Mouse (Mus musculus) gastrocnemius, adult 18-20 months (tissue): ENCODE data around the gene Jrkl. TPM values are rescaled to one million over a fixed set of nuclear protein-coding genes. Genes with fewer than 3 reads are reported as not detected.

Experiments used
- DNase-seq: peaks from one replicate; pipeline ENCODE4 v3.0.0; 2021; ENCODE audit warnings: low spot score
- long read RNA-seq, 2 experiments: library from polyadenylated mRNA; stranded (forward); transcript quantifications; one replicate each; pipeline ENCODE4 v2.0.0; 2021
- total RNA-seq, 2 experiments: library from RNA; stranded (reverse); gene quantifications; 2 replicates each; pipeline ENCODE4 v1.2.3; 2021

The Jrkl gene
- 1 to 10 TPM; 2.8 to 3.1 TPM for total RNA-seq
- long read RNA-seq, experiment 1, partial matches to known transcripts: 0 of 4 reads
- long read RNA-seq, experiment 1, other reads (novel, unspliced or antisense): 0 of 4 reads
- long read RNA-seq, experiment 2, partial matches to known transcripts: 0 of 4 reads
- long read RNA-seq, experiment 2, other reads (novel, unspliced or antisense): 0 of 4 reads

DNA sequence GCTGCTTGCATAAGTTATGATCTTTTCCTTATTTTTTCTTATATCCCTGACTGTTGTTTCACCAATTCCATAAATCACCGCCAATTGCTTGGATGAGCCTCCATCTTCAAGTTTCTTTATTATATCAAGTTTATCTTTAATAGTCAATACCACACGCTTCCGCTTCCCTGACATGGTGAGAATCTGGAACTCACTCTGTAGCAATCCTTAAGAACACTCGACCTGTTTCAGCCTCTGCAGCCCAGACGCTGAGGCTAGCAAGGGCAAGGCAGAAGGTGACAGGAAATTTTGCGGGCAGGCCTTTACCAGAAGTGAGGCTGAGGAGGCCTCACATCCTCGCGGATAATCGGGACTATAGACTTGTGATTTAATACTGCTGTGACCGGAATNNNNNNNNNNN, at the start of gene Jrkl:
Gene Jrkl, minus strand, starts transcription at position 349 of the 400 bp plus-strand sequence.
- peak; percentile 24 for DNase-seq

DNA sequence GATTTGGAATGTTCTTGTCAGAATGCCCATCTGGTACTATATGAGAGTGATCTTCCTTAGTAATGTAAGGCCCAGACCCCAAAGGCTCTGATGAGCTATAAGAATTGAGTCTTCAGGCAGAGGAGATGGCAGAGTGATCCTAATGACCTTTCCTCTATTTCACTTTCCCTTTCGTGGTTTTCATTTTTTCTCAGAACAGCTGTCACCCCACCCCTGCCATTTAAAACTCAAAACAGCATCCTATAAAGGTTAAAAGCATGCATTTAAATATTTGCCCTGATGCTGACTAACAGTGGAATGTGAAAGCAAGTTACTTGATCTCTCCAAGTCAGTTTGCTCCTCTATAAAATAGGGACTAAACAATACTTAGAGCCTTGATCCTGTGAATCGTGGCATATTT, 41.9 kb upstream of the Jrkl start:
- DNase-seq: no peak

DNA sequence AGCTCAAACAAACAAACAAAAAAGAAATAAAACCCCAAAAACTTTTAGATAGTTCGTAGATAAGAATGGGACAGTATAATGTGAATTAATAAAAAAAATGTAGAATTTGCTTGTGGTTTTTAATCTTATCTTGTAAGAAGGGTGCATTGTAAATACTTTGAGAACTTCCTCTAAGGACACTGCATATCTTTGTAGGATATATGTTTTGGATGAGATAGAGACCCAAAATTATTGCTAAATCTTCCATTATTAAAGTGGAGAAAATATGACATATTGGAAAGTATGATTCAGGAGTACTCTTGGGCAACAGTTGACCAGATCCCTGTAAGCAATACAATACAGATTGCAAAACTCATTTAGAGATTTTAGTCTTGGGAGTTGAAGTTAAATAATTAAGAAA, 27.6 kb upstream of the Jrkl start:
- no peak for DNase-seq

DNA sequence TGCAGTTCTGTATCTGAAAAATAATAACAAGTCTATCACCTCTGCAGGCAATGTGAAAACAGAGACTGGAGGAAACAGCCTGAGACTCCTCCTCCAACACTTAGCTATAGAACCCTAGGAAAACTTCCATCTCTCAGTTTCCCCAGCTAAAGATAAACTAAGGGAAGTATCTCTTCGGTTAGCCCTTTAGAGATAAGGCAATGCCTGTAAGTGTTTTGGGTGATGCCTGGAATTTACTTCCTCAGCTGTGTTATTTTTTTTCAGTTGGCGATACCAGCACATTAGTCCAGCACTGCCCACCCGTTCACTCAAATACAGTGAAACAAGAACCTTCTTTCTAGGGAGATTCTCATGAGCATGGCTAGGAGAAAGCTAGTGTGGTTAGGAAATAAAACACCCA, 15.4 kb upstream of the Jrkl start:
- no peak for DNase-seq

DNA sequence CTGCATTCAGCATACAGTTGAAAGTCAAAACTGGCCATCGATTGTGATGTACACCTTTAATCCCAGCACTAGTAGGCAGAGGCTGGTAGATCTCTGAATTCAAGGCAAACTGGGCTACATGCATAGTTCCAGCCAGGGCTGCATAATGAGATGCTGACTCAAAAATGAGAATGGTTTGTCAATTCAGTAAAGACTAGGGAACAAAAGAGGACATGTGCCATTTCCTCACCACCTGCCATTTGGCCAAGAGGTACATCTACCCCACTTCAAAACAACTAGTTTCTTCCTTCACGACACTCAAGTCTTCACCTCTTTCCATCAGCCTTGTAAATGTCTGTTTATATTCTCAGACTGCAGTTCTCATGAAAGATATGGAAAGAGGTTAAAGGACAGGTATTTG, 12.5 kb upstream of the Jrkl start:
- DNase-seq: no peak

DNA sequence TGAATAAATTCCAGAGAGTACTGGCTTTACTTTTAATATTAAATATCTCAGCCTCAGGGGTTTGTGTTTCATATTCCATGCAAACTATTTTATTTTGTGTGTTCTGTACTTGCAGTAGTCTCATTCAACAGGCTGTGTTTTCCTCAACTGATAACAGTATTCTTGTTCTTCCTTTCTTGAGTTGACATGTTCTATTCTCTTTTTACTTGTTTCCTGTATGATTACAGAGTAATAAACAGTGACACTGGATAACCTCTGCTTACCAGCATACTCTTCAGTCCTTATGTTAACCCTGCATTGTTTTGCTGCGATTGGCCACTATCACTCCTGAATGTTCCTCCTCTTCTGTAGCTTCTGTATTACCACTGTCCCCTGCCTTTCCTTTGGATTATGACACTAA, 11.1 kb upstream of the Jrkl start:
- no peak for DNase-seq

DNA sequence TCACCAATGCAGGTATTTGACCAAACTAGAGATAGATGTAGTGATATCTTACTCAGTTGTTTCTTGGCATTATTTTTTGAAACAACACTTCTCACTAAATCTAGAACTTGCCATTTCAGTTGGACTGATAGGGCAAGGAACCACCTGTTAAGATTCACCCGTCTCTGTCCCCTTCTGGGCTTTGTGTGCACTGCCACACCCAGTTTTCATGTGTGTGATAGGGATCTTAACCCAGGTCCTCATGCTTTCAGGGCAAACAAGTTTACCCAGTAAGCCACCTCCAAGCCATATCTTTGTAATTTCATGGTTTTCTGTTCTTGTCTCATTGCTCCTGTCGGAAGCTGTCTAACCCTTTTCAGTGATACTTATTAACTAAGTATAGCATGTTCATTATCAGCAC, 5.6 kb upstream of the Jrkl start:
- DNase-seq: no peak

DNA sequence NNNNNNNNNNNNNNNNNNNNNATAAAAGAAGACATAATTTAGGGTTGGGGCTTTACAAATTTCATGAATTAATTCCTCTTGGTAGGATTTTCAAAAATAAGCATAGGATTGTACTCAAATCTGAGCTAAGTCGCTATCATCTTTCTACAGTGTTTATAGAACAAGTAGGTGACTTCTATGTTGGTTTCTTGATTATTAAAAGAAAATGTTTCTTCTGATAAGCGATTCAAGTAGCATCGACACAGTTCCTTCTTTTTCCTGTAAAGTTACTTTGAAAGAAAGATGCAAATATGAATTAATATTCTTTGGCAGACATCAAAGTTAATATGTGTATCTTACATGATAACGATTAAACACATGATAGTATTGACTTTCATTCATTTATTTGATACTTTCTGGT, 2.5 kb upstream of the Jrkl start:
- no peak for DNase-seq

DNA sequence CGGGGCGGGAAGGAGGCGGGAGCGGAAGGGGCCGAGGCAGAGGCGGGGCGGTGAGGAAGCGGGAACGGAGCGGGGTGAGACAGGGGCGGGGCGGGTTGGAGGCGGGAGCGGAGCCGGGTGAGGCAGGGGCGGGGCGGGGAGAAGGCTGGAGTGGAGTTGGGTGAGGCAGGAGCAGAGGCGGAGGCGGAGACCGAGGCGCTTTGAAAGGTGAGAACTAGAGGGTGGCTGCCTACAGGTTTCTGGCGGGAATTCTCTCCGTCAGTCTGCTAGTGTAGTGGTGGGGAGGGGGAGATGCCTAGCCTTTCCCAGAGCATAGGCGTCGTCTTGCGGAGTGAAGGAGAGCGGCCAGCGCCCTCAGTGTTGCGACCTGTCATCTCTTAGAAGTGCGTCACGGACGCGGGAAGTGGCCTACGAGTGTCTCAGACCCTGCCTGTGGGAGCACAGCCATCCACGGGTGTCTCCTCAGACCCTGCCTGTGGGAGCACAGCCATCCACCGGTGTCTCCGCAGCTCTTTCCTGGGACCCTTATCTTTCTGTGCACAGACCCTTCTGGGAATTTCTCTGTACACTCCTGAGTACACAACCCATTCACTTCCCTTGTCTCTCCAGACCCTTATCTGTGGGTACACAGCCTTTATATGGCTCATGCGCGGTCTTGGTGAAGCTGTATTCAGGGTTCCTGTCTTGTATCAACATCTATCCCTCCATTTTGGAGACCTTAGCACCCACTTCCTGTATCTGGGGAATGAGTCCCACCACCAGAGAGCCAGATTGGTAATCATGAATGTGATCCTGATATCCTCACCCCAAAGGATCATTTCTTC, 1.4 kb upstream of the Jrkl start, which contains the start of gene Ccdc82:
Gene Ccdc82, plus strand, starts transcription at position 141 of the 824 bp plus-strand sequence.
- peak; percentile 90 for DNase-seq

DNA sequence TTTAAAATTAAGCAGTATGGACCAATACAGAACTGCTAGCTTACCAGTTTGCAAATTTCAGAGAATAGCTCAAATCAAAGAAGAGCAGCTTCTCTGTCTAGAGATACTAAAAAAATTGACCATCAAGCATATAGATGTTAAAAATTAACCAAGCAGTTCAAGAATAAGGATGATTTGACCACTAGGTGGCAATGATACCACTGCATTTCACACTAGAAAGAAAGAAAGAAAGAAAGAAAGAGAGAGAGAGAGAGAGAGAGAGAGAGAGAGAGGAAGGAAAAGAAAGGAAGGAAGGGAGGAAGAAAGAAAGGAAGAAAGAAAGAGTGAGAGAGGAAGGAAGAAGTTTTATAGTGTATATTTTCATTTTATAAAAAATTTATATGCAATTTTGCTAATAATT, 3.3 kb downstream of the Jrkl start:
- no peak for DNase-seq

DNA sequence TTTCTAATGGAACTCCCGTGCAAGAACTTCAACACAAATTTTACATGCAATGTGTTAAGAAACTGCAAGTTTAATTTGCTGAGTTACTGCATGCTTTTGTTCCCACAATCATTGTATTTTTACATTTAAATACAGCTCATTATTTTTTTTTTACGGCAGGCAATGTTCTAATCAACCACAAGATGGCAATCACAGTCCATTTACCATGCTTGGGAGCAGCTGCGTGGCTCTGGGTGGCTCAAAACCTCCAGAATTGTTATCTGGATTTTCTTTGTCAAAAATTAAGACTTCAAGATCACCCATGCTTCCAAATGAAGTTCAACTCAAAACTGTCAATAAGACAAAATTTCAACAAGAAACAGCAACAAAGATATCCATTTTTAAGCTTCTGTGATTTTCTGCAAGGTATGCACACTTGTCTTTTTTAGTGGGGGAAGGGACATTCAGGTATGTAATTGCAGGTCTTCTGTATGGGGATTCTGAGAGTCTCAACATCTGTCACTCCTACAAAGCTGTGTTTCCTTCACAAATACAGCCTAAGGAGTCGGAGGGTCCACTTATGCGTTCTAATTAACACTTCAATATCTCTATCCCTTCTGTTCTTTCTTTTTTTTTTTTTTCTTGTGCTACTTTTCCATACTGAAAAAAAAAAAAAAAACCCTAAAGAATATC, 13.9 kb downstream of the Jrkl start:
- no peak for DNase-seq

DNA sequence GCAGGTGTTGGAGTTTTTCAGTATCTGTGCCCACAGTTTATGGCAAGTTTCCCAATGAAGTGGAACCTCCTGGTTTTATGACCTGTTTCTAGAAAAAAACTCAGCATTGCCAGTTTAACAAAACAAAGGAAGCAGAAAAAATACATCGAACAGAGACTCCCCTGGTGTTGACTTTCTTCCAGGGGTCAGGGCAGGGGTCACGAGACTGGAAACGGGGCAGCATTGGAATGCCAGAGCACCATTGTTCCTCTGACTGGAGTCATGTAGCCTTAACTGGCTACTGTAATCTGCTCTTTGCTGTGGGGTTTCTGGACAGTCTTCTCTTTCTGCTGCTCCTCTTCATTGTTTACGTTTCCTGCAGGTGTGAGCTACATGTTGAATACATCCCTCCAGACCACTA, 15.1 kb downstream of the Jrkl start:
- DNase-seq: no peak

DNA sequence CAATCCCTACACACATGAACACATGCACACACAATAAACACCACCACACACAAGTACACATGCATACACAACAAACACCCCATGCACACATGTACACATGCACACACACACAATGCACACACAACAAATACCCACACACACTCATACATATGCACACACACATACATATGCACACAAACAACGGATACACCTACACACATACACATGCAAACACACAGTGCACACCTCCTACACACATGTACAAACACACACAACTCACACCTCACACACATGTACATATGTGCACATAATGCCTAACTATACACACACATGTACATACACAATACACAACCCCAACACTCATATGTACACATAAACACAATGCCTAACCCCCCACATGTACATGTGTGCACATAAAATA, 19.8 kb downstream of the Jrkl start:
- DNase-seq: no peak

DNA sequence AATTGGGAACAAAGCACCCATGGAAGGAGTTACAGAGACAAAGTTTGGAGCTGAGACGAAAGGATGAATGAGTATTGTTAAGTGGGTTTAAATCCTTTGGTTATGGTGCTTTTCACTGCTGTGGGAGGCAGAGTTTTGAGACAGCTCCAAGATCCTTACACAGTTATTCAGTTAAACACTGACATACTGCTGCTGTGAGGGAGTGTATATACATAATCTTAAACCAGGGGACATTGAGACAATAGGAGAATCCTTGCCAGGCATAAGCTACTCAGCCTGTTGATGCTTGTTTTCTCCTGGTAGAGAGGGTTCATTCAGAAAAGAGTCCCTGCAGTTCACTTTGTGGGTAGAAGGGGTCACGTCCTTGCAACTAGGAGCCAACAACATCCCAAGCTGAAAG, 39.3 kb downstream of the Jrkl start:
- no peak for DNase-seq

DNA sequence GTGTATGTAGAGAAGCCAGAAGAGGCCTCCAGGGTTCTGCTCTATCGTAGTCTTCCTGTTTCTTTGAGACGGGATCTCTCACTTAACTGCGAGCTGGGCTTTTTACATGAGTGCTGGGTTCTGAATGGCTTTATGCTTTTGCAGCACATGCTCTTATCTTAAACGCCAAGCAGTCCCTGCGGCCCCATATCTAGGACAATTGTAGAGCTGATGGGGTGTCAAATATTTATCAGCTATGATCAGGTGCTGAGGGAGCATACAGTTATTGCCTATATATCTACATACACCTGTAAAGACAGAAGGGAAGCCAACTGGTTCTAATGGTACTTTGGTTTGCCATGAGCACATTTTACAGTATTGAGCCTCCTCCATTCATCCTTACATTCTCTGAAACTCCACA, 41.9 kb downstream of the Jrkl start:
- DNase-seq: no peak

DNA sequence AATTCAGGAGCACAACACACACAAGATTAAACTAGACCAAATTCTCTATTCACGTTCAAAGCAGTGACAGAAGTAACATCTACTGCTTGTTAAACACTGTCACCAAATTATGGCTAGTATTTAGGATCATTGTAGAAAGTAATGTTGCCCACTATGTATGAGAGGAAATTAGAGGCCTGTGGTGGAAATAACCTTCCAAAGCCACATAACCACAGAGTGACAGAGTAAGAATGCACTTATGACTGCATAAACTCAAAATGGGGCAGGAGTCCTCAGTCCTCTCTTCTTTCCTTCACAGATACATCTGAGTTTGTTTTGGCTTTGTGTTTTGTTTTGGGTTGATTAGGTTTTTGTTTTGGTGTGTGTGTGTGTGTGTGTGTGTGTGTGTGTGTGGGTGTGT, 42.5 kb downstream of the Jrkl start:
- DNase-seq: no peak

DNA sequence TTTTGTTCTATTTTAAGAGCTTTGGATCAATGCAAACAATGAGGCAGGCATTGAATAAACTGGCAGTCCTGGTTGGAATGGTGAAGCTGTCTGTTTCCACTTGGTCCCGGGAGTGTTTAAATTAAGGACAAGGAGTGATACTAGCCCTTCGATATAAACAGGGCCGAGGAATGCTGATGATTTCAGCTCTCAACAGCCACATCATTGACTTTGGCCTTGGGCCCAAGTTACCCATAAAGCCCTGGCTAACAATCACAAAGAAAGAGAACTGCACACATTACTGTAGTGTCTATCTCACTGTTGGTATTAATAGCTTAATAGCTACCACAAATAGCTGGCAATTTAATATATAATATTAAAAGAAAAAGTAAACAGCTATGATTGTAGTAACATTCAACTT, 45.5 kb downstream of the Jrkl start:
- DNase-seq: no peak

DNA sequence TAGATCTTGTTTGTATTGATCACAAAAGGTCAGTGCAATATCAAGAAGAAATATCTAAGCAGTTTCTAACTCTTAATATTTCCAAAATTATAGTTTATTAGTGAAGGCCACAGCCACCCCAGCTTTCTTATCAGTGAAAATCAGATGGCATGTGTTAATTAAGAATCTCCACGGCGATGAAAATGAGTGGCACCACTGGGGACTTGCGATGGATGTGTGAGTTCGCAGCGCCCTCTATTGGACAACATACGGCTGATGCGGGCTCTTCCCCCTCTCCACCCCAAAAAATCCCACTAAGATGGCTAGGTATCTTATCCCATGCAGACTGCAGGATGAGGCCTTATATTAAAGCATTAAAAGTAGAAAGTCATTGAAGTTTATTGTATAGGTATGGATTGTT, 49.9 kb downstream of the Jrkl start:
- no peak for DNase-seq

DNA sequence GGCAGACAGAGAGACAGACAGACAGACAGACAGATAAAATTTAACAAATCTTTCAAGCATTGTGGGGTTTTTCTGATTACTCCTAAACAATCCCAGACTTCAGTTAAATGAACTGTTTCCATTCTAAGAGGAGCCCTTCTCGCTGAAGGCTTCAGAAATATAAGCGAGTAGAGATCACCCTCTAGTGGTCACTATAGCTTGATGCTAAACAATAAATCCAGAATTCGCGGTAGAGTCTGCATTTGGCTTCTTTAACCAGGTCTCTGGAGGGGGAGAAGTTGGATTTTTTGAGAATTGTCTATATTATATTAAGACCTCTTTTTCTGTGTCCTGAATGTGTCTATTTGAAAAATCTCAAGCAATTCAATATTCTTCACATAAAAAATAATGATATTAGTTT, 50.4 kb downstream of the Jrkl start:
- no peak for DNase-seq

DNA sequence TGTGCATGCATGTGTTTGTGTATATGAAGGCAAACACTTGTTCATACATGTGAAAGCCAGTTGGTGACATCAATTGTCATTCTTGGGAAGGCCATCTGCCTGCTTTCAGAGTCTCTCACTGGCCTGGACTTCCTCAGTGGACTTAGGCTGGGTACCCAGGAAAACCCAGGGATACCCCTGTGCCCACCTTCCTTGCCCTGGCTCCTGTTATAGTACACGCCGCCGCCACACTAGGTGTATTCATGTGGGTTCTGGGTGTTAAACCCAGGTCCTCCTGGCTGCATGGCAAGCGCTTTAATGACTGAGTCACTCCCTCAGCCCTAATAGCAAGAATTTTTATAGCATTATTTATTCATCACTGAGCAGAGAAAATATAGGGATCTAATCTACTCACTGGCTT, 51.0 kb downstream of the Jrkl start:
- no peak for DNase-seq
